Mouse (Mus musculus) central nervous system, embryonic 11.5 days (tissue): ENCODE measurements around the gene Gm21969. TPM values are rescaled to one million over a fixed set of nuclear protein-coding genes. Genes with fewer than 3 reads are reported as not detected.

Experiments
- polyA plus RNA-seq: library from polyadenylated mRNA; depleted of rRNA; stranded (reverse); fragments of >200 nt; gene quantifications from 2 replicates; pipeline ENCODE4 v1.2.3, GENCODE M21; 2012; rRNA removed

Gm21969 gene
- polyA plus RNA-seq: 0.07 TPM in 1 of 2 replicates, not detected in the other

GRCm38 (mm10) chr4:139602357-139603244 is at the start of gene Gm21969:
Gene Gm21969, plus strand, starts transcription at chr4:139603186.

GRCm38 (mm10) chr4:139622373-139623282 is 19.6 kb downstream of the Gm21969 start, which contains the start of gene Aldh4a1:
Gene Aldh4a1, plus strand, starts transcription at chr4:139622866.

GRCm38 (mm10) chr4:139653238-139653637 is 50.3 kb downstream of the Gm21969 start, which contains the start of gene Tas1r2:
Gene Tas1r2, plus strand, starts transcription at chr4:139653538.

Other genes with a start within 250 kb of the Gm21969 start
- 7.5 and 8.6 TPM in 2 replicates for gene Iffo2, start 72.6 kb upstream of the Gm21969 start, polyA plus RNA-seq
- 11.0 and 14.8 TPM in 2 replicates for gene Aldh4a1, start 19.7 kb downstream of the Gm21969 start, polyA plus RNA-seq
- 0.04 TPM in 1 of 2 replicates, not detected in the other for gene Tas1r2, start 50.4 kb downstream of the Gm21969 start, polyA plus RNA-seq
- gene Pax7, start 230.3 kb downstream of the Gm21969 start, polyA plus RNA-seq: 6.7 and 7.0 TPM in 2 replicates